Mouse (Mus musculus) c-Kit-positive CD71-positive TER-119-negative erythroid progenitor cells, embryonic 14.5 days (primary cell): ENCODE data around the gene Fitm1.

Source experiments
- DNase-seq: peaks from one replicate; pipeline ENCODE4 v3.0.0-alpha.2; 2013; ENCODE audit warnings: low read depth

Gene Fitm1

GRCm38 (mm10) chr14:55575302-55575701, at the start of gene Fitm1:
Gene Fitm1 (plus strand): TSS chr14:55575617.
- no peak for DNase-seq

DNA sequence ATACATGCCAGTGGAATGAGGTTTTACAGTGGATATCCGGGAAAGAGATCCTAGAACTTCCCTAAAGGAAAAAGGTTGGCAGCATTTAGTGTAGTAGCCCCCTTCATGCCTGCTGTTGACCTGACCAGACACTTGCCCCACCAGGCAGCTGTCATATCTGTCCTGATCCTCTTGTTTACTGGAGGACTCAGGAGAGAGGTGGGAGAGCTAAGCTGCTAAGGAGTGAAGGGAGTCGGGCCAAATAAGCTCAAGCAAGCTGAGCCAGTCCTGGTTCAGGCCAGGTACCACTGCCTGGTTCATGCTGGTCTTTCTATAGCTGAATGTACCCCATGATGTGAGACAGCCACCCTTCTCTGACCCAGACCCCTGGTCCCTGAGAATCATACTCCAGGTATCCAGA, 48.7 kb upstream of the Fitm1 start:
- no peak for DNase-seq

DNA sequence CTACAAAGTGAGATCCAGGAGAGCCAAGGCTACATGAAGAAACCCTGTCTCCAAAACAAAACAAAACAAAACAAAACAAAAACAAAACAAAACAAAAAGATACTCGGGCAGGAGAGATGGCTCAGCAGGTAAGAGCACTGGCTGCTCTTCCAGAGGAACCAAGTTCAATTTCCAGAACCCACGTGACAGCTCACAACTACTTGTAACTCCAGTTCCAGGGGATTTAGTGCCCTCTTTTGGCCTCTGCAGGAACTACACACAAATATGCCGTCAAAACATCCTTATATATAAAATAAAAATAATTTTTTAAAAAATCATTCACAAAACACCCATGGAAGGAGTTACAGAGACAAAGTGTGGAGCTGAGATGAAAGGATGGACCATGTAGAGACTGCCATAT, 47.5 kb upstream of the Fitm1 start:
- peak; percentile 49 for DNase-seq

- DNase-seq: peak; percentile 40
Observed at GRCm38 (mm10) chr14:55536116-55536745, 39.2 kb upstream of the Fitm1 start.

DNA sequence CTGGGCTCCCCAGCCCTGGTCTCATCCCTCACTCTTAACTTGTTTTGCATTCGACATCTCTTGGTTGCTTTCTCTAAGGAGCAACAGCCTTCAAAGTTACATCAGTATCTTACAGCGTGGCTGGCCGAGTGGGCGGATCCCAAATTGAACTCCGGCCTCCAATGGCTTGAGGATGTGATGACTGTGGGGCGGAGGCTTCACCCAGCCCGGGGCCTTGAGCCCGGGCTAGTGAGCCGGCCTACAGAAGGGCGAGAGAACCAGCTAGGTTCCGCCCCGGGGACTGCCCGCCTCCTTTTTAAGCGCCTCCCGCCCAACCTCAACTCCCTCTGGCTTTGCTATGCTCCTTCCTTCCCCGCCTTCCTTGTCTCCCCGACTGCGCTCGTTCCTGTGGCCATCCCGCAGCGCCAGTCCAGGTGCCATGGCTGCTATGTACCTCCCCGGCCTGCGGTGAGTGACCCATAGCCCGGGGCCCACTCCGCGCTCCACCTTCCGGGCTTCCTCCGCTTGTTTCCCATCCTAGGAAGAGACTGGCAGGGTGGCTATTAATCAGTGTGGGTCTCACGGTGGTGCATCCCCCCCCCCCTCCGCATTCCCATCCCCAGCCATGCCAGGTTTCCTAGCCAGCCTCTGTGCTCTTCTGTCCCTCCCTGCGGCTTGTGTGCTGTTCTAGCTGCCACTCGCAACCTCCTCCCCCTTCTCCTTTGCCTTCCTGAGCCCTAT, 35.2 kb upstream of the Fitm1 start, which contains the start of gene Pck2:
Pck2 (plus strand) TSS at position 200 of the 720 bp plus-strand sequence.
- DNase-seq: peak; percentile 89

DNA sequence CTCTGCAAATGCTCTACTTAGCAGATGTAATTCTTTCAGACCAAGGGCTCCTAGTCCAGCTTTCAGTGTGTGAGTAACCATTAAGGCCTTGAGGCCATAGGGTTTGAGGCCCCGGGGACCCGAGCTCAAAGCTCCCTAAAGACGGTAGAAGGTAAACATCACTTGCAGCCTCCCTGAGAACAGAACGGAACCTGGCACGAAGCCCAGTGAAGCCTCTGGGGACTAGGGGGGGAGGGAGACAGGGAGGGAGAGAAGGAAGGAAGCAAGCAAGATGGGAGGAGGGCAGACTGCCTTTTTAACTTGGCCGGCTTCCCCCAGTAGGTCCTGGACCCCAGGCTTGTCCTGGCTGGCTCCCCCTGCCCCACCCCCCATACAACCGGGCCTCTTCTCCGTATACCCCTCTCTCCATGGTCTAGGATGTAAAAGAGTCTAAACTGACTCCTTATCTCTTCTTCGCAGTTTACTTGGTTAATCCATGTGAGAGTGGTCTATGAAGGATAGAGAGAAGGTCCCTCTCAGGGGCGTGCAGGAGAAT, 34.6 kb upstream of the Fitm1 start:
- peak; percentile 65 for DNase-seq

GRCm38 (mm10) chr14:55542268-55542667, 33.1 kb upstream of the Fitm1 start:
- no peak for DNase-seq

- no peak for DNase-seq
Observed at GRCm38 (mm10) chr14:55544334-55544733, 31.1 kb upstream of the Fitm1 start.

- no peak for DNase-seq
Observed at GRCm38 (mm10) chr14:55550191-55550590, 25.2 kb upstream of the Fitm1 start.

GRCm38 (mm10) chr14:55551347-55551746, 24.1 kb upstream of the Fitm1 start:
- no peak for DNase-seq

DNA sequence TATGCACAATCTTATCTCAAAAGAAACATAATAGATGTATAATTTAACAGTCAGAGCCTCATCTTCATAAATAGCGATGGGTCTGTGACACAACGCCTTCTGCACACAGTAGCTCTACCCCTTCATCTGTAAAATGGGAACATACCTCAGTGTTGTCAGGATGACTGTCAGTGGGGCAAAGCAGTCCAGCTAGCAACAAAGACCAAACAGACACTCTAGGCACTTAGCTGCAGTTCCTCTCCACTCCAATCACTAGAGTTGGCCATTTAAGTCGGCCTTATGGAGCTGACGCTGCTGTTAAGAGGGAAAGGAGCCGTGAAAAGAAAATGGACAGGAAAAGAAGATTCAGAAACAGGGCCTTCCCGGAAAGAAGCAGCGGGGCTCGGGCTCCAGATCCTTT, 23.6 kb upstream of the Fitm1 start:
- DNase-seq: no peak

DNA sequence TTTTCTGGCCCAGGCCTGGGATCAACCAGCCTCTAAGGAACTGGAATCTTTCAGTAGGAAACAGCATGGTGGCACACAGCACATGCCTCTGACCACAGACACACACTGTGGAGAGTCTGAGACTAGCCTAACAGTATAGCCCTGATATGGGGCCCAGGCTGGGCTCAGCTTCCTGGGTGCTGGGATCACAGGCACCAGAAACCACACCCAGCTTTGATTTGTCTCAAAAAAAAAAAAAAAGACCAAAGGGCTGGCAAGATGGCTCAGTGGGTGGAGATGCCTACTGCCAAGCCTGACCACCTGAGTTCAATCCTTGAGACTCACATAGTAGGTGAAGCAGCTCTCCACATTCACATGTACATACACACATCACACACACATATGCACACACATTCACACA, 20.8 kb upstream of the Fitm1 start:
- no peak for DNase-seq

DNA sequence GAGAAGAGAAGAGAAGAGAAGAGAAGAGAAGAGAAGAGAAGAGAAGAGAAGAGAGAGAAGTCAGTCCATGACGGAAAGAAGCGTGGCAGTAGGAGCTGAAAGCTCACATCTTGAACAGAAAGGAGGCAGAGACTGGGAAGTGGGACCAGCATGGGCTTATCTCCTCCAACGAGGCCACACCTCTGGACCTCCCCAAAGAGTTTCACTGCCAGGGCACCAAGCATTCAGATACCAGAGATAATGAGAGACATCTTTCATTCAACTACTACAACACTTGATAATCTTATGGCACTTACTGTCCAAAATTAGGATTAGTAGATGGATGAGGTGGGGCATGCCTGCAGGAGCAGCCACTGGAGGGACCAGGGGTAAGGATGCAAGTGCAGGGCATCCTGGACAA, 19.6 kb upstream of the Fitm1 start:
- DNase-seq: no peak

GRCm38 (mm10) chr14:55557003-55557402, 18.4 kb upstream of the Fitm1 start:
- peak; percentile 70 for DNase-seq

GRCm38 (mm10) chr14:55557587-55557986, 17.8 kb upstream of the Fitm1 start:
- no peak for DNase-seq

- DNase-seq: peak; percentile 70
Observed at GRCm38 (mm10) chr14:55558740-55559448, 16.5 kb upstream of the Fitm1 start.

DNA sequence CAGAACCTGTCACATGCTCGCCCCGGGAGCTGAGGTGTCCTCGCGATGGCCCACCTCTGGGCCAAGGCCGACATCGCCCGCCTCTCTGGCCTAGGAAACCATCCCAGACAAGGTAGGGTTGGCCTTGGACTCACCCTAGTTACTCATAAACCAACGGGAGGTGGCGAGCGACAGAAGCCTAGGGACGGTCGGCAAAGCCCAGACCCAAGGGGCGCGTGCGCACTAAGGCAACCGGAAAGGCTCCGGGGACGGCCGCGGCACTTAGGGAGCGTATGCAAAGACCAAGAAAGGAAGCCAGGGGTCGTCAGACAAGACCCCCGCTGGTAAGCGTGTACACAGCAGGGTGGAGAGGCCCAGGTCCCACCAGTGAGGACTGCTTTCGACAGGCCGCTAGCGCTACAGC, 15.6 kb upstream of the Fitm1 start, which contains the start of gene Dcaf11:
Dcaf11 (plus strand) TSS at position 208 of the 403 bp plus-strand sequence.
- peak; percentile 78 for DNase-seq

DNA sequence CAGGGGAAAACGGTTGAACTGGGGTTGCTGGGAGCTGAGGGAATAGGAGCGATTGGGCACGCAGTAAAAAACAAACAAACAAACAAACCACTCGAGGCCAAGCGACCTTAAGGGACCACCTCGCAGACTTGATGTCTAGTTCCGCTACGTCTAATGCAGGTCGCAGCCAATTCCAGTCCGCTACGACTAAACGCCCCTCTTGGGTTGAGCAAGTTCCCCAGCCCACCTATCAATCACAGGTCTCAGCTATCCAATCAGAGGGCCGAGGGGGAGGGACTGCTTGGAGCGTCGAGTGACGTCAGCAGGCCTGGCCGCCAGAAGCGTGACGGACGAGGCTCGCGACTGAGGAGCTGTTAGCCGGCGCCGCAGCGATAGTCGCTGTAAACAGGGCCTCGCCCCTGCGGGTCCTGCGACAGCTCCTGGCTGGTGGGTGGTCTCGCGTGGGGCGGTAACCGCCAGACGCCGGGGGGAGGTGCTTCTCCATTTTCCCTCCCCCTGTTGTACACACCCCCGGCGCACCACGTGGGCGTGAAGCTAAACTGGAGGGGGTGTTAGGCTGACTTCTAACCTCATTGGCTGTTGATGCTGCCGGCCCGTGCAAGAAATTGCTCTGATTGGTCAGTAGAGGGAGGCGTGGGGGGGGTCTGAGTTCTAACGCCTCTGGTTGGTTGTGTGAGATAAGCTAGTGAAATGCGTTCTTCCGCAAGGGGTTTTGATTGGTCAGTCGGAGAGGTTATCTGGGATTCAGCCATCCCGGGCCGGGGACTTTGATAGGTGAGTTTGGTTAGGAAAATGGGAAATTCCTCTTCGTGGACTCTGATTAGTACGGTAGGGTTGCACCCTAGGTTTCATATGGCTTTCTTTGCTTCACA, 15.0 kb upstream of the Fitm1 start, which contains the start of gene A730061H03Rik:
A730061H03Rik (minus strand) TSS at position 205 of the 872 bp plus-strand sequence.
- DNase-seq: peak; percentile 98

- no peak for DNase-seq
Observed at GRCm38 (mm10) chr14:55561860-55562259, 13.6 kb upstream of the Fitm1 start.

- DNase-seq: no peak
Observed at GRCm38 (mm10) chr14:55563249-55563648, 12.2 kb upstream of the Fitm1 start.

- no peak for DNase-seq
Observed at GRCm38 (mm10) chr14:55565748-55566147, 9.7 kb upstream of the Fitm1 start.

- DNase-seq: no peak
Observed at GRCm38 (mm10) chr14:55567496-55567895, 7.9 kb upstream of the Fitm1 start.
